Mouse (Mus musculus) limb, embryonic 11.5 days (tissue): Measurements from ENCODE around the gene Eya2. TPM values are rescaled to one million over a fixed set of nuclear protein-coding genes. Genes with fewer than 3 reads are reported as not detected.

Source experiments
- ATAC-seq: fragments of 200-750 bp; cut with Nextera tagmentation; 2 replicates; pipeline ENCODE4 v1.8.0; 2017; ENCODE audit warnings: low read depth; ENCODE audit not compliant: insufficient number of reproducible peaks, low FRiP score, low TSS enrichment
- DNase-seq: peaks from one replicate; pipeline ENCODE4 v3.0.0-alpha.2; 2015; ENCODE audit warnings: low spot score
- H3K27ac ChIP-seq: fragments of 300-500 bp; sonication (generic); replicated peaks from 2 replicates; pipeline ENCODE4 v1.5.1; 2014; ENCODE audit warnings: low read depth, mild to moderate bottlenecking, low read length
- H3K27me3 ChIP-seq: fragments of 300-500 bp; sonication (generic); 2 replicates; pipeline ENCODE4 v1.6.1; 2014; ENCODE audit warnings: mild to moderate bottlenecking, low read length, mixed read lengths; ENCODE audit not compliant: control insufficient read depth, insufficient read depth
- H3K36me3 ChIP-seq: fragments of 300-500 bp; sonication (generic); 2 replicates; pipeline ENCODE4 v1.6.1; 2014; ENCODE audit warnings: mild to moderate bottlenecking, low read length, moderate library complexity, mixed read lengths; ENCODE audit not compliant: control insufficient read depth, insufficient read depth
- H3K4me1 ChIP-seq: fragments of 300-500 bp; sonication (generic); 2 replicates; pipeline ENCODE4 v1.6.1; 2014; ENCODE audit warnings: low read length, mixed read lengths; ENCODE audit not compliant: control insufficient read depth, insufficient read depth
- H3K4me2 ChIP-seq: fragments of 300-500 bp; sonication (generic); 2 replicates; pipeline ENCODE4 v1.6.1; 2014; ENCODE audit warnings: low read depth, mild to moderate bottlenecking, moderate library complexity; ENCODE audit not compliant: severe bottlenecking
- H3K4me3 ChIP-seq: fragments of 300-500 bp; sonication (generic); 2 replicates; pipeline ENCODE4 v1.5.1; 2014; ENCODE audit warnings: low read depth, low read length
- H3K9ac ChIP-seq: fragments of 300-500 bp; sonication (generic); 2 replicates; pipeline ENCODE4 v1.6.1; 2014; ENCODE audit warnings: mild to moderate bottlenecking, low read length
- H3K9me3 ChIP-seq: fragments of 300-500 bp; sonication (generic); 2 replicates; pipeline ENCODE4 v1.6.1; 2016; ENCODE audit warnings: low read length; ENCODE audit not compliant: control insufficient read depth
- WGBS: fragments of 180-500 bp; shearing (Covaris S2); extraction: QIAGEN DNeasy Blood & Tissue Kit; methylation state at CpG from one replicate; pipeline ENCODE4 v1.1.7; 2014; 5-methylcytosine and 5-hydroxymethylcytosine counted together
- polyA plus RNA-seq: library from polyadenylated mRNA; unstranded; fragments of >200 nt; fragmentation: Nextera tagmentation; extraction: Ambion mirVana; gene quantifications from 2 replicates; pipeline ENCODE4 v1.2.1, GENCODE M21; 2014

The Eya2 gene
- polyA plus RNA-seq, 1 experiment from 2014 or later: 8.8 TPM

- Histone ChIP-seq H3K4me3 (no peak overlapping the region), H3K4me2 (no peak overlapping the region), H3K9me3 (no peaks in the 10 kb centered on the region), H3K27me3 (no peaks in the 10 kb centered on the region), H3K9ac (no peak overlapping the region), H3K36me3 (no peaks in the 10 kb centered on the region), H3K27ac (no peak overlapping the region), H3K4me1 (peaks cover 17% of the 10 kb centered on the region)
- ATAC-seq (no peak), DNase-seq (no peak)
- WGBS: 12% methylated on average over 11 of the region's 11 CpGs
These were observed 146.8 kb downstream of the Eya2 start for GRCm38 (mm10) chr2:165741526-165742050.

DNA sequence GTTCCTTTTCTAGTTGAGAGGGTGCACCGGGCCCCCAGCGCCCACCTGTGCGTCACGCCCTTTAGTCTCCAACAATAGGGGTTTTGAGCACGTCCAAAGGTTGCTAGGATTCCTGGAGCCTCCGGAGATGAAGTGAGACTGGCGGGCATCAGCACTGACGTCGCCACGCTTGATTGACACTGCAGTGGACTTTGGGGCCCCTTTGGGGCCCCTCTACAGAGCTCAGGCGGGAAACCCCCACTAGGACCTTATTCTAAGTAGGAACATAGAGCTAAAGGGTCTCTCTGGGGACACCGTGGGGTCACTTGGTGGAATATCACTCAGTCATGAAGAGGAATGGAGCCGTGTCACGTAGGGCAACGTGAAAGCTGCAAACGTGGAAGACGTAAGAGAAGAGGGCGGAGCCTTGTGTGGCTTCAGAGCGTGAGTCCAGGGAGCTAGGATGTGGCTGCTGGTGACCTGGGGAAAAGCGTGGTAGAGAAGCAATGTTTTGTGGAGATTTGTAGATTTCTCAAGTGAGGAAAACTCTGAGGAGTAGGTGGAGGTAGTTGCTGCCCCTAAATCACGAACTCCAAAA, 147.5 kb downstream of the Eya2 start:
- ATAC-seq (no peak), DNase-seq (no peak)
- H3K4me2 ChIP-seq: no peak overlapping the region
- no peak overlapping the region for H3K27ac ChIP-seq
- H3K9me3 ChIP-seq: no peaks in the 10 kb centered on the region
- no peaks in the 10 kb centered on the region for H3K27me3 ChIP-seq
- no peak overlapping the region for H3K9ac ChIP-seq
- WGBS: 29% methylated on average over 21 of the region's 21 CpGs
- peaks cover 17% of the 10 kb centered on the region for H3K4me1 ChIP-seq
- H3K4me3 ChIP-seq: no peak overlapping the region
- no peaks in the 10 kb centered on the region for H3K36me3 ChIP-seq

DNA sequence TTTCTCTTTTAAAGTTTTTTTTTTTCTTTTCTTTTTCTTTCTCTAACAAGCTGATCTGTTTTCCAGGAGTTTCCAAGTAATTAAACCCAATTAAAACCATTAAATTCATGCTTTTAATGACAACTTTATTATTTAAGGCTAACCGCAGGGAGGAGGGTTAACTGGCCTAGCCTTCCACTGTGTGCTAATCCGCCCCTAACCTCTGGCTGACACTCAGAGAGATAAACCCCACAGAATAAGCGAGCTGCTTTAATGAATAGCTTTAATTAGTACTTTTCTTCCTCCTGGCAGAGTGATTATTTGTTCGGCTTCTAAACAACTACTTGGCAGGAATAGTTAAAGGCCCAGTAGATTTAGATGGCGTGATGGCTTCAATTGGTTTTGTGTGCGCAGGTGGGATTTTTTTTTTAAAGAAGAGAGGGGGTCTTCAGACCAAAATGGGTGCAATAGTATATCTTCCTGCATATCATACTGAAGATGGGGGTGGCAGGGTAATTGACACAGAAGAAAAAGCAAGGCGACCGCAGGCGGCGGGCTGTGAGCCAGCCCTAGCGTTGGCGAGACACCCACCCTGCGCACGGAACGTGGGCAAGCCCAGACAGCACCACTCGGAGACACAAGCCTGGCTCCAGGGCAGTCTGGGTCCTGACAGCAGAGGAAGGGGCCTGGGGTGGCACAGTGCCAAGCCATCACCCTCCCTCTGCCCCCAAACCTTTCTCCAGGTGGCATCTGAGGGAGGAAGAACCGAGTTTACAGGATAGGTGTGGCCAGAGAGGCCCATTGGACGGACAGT, 150.7 kb downstream of the Eya2 start:
- no peaks in the 10 kb centered on the region for H3K36me3 ChIP-seq
- no peak for ATAC-seq
- no peak overlapping the region for H3K4me3 ChIP-seq
- no peaks in the 10 kb centered on the region for H3K27me3 ChIP-seq
- H3K9me3 ChIP-seq: no peaks in the 10 kb centered on the region
- no peak overlapping the region for H3K4me2 ChIP-seq
- H3K4me1 ChIP-seq: peaks cover 19% of the 10 kb centered on the region
- H3K9ac ChIP-seq: no peak overlapping the region
- WGBS: 63% methylated on average over 18 of the region's 18 CpGs
- DNase-seq: no peak
- H3K27ac ChIP-seq: no peak overlapping the region

DNA sequence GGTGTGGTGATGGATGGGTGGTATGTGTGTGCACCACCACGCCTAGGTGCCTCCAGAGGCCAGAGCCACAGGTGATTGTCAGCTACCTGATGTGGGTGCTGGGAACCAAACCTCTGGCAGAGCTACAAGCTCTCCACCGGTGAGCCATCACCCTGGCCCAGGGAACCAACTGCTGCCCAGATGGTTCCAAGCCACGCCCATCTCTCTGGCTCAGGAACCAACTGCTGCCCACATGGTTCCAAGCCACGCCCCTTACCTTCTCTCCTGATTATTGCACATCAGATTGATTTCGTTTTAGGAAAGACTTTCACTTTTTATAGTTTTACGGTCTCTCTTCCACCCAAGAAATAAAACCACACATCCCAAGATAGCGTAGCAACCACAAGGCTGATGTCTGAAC, 153.1 kb downstream of the Eya2 start:
- Histone ChIP-seq H3K4me3 (no peak overlapping the region), H3K4me2 (no peak overlapping the region), H3K9ac (no peak overlapping the region), H3K9me3 (no peaks in the 10 kb centered on the region), H3K4me1 (0 out of 2 replicates have a peak, but pooled peaks cover 7% of the 10 kb centered on the region), H3K27me3 (no peaks in the 10 kb centered on the region), H3K27ac (no peak overlapping the region), H3K36me3 (no peaks in the 10 kb centered on the region)
- 45% methylated on average over 7 of the region's 7 CpGs for WGBS
- no peak for DNase-seq
- no peak for ATAC-seq

- Histone ChIP-seq H3K9ac (no peak overlapping the region), H3K27me3 (no peaks in the 10 kb centered on the region), H3K4me1 (0 out of 2 replicates have a peak, but pooled peaks cover 7% of the 10 kb centered on the region), H3K9me3 (no peaks in the 10 kb centered on the region), H3K4me2 (no peak overlapping the region; the same call in 1 of the 2 replicates), H3K4me3 (no peak overlapping the region), H3K27ac (no peak overlapping the region), H3K36me3 (no peaks in the 10 kb centered on the region)
- 8% methylated on average over 11 of the region's 11 CpGs for WGBS
- ATAC-seq: no peak
- no peak for DNase-seq
These were observed 153.6 kb downstream of the Eya2 start for GRCm38 (mm10) chr2:165748426-165748825.

DNA sequence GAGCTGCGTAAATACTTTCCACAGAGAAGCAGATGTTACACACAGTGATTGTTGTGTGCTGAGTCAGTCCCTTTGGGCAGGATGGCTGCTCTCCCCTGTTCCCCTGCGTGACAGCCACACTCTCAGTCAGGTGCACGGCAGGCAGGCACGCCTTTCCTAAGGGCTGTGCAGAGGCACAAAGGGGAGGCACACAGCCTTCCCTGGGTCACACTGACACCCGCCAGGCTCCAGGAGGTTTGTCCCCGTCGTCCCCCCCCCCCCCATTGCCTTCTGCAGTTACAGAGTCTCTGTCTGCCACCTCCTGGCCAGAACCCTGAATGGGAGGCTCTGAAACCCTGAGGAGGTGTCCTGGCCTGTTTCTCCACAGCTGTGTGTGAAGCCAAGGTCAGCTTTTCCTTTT, 156.2 kb downstream of the Eya2 start:
- Histone ChIP-seq H3K9ac (no peak overlapping the region), H3K27ac (no peak overlapping the region), H3K27me3 (no peaks in the 10 kb centered on the region), H3K36me3 (no peaks in the 10 kb centered on the region), H3K4me1 (0 out of 2 replicates have a peak, but pooled peaks cover 7% of the 10 kb centered on the region), H3K9me3 (no peaks in the 10 kb centered on the region), H3K4me3 (no peak overlapping the region), H3K4me2 (no peak overlapping the region)
- ATAC-seq (no peak), DNase-seq (peak; percentile 42)
- 40% methylated on average over 7 of the region's 7 CpGs for WGBS

DNA sequence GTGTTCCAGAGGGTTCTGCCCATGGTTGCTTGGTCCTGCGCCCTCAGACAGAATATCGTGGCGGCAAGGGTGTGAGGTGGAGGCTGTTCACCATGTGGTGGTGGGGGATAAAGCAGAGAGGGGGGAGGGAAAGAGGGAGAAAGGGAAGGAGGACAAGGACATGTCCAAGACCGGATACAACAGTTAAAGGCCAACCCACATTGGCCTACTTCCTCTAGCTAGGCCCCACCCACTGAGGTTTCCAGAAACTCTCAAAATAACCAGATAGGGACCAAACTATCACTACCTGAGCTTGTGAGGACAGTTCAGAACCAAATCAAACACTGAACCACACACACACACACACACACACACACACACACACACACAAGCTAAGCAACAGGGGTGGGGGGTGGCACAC, 157.9 kb downstream of the Eya2 start:
- no peak for ATAC-seq
- 82% methylated on average over 4 of the region's 4 CpGs for WGBS
- H3K9me3 ChIP-seq: no peaks in the 10 kb centered on the region

GRCm38 (mm10) chr2:165757799-165758198, 163.0 kb downstream of the Eya2 start:
- ATAC-seq (no peak), DNase-seq (no peak)
- H3K4me2 ChIP-seq: no peak overlapping the region
- H3K4me3 ChIP-seq: no peak overlapping the region
- H3K27me3 ChIP-seq: no peaks in the 10 kb centered on the region
- no peaks in the 10 kb centered on the region for H3K36me3 ChIP-seq
- no peaks in the 10 kb centered on the region for H3K4me1 ChIP-seq
- H3K27ac ChIP-seq: no peak overlapping the region
- 84% methylated on average over 15 of the region's 15 CpGs for WGBS
- no peaks in the 10 kb centered on the region for H3K9me3 ChIP-seq
- H3K9ac ChIP-seq: no peak overlapping the region

More for the DNA sequence above, 157.9 kb downstream of the Eya2 start:
- H3K36me3 ChIP-seq: no peaks in the 10 kb centered on the region
- H3K4me3 ChIP-seq: no peak overlapping the region
- DNase-seq: no peak
- H3K4me2 ChIP-seq: no peak overlapping the region
- 0 out of 2 replicates have a peak, but pooled peaks cover 7% of the 10 kb centered on the region for H3K4me1 ChIP-seq
- H3K9ac ChIP-seq: no peak overlapping the region
- no peaks in the 10 kb centered on the region for H3K27me3 ChIP-seq
- no peak overlapping the region for H3K27ac ChIP-seq
